Mouse (Mus musculus) kidney, postnatal 10 days (tissue): ENCODE measurements at regions not wholly inside any gene's neighbourhood (a gene's known extent, or its start where the extent isn't known, plus 50 kb on each side); places are given as distances from the start of the nearest gene placed in this dataset.

Source experiments
- DNase-seq: peaks from one replicate; pipeline ENCODE4 v3.0.0; 2021; ENCODE audit warnings: mixed read lengths

DNA sequence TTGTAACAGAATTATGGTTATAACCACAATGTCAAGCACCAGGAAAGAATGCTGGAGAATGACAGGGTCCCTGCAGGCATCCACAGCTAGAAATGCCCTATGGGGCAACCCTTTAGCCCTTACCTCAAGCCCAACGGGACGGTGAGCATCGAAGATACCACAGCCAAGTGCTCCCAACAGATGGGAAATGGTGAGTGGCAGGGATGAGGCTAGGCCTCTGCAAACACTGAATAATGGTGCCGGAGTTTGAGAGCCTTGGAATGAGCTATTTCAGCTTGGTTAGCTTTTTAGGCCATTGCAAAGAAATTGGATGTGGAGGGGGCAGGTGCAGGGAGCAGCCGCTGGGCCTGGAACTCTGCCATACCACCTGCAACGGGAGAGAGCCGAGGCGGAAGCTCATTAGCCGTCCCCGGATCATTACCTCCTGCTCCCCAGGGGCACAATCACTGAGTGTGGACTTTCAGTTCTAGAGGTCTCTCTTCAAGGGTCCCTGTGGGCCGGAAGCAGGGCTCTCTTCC, 117.9 kb downstream of the Usp31 start:
- peak; percentile 34 for DNase-seq

DNA sequence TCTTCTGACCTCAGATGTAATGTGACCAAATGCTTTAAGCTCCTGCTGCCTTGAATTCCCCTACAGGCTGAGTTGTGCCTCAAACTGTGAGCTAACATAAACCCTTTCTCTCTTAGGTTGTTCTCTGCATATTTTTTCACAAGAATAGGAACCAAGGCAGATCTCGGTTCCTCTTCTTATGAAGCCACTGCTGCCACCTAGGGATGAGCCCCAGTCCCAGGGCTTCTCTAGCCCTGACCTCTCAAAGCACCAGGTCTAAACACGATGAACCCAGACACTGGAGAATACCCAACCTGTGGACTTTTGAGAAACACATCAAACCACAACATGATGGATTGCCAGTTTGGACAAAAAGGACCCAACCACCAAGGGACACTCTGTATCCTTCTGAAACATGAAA, 119.3 kb downstream of the Usp31 start:
- no peak for DNase-seq

DNA sequence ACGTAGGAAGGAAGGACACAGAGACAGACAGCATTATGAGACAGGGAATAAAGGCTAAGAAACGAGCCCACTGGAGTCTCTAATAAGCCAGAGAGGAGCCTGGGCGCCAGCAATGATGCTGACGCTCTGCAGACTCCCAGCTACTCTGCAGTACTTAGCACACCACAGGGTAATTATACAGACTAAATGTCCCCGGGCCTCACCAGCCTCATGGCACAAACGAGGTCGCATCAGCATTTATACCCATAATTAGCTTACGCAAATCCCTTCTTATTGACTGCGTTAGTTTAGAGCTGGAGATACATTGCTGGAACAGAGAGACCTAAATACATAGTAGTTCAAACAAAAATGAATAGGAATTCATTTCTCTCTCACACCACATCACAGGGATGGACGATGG, 121.3 kb downstream of the Usp31 start:
- no peak for DNase-seq

DNA sequence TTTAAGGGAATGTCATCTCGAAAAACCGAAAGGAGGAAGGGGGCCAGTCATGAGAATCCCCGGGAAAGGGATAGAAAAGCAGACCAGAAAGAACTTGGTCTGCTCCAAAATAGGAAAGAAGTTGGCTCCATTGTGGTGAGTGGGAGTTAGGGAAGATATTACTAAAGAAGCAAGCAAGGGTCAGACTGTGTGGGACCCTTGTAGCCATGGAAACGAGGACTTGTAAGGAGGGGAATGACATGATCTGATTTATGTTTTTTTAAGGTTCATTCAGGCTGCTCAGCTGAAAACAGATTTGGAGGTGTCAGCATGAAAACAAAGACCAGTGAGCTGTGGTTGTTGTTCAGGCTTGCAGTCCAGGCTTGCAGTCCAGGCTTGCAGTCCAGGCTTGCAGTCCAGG, 127.6 kb downstream of the Usp31 start:
- DNase-seq = no peak

DNA sequence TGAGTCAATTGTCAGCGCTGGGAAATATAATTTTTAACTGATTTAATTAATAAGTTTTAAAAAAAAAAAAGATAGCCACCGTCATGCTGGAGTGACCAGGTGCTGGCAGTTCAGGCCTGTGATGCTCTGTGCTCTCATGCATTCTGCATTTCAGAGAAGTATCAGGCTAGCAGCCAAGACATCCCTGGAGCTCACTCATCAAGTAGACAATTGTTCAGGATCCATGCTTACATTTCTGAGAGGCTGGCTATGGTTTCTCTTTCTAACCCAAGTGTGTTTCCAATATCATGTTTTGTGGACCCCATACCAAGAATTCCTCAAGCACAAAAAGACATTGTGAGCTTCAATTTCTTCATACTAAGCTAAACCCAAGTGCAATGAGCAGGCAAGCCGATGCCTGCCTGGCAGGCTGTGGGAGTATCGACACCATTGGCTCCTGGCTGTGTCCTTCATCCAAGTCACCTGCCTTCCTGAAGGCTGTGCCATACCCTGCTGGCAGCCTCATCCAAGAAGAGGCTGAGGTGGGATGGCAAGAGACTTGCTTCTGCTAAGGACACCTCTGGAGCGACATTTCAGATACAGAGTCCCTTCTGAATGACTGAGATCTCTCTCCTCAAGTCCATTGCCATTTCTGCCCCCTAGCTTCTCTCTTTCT, 134.2 kb downstream of the Usp31 start:
- DNase-seq = no peak

DNA sequence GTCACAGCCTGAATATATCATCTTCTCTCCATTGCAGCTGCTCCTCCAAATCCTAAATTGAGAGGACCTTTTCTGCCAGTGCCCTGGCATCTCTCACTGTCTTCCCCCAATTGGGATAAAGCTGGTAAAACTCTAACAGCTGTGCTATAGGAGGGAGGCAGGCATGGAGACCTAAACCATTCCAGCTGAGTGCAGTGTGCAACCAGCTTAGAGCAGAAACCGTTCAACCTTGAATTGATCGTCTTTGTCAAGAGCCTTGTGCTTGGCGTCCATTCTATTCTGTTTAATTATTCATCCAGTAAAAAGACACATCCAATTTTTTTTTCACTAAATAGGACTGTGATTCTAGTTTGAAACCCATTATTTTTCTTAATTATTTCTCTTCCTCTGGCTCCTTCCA, 135.3 kb downstream of the Usp31 start:
- no peak for DNase-seq

DNA sequence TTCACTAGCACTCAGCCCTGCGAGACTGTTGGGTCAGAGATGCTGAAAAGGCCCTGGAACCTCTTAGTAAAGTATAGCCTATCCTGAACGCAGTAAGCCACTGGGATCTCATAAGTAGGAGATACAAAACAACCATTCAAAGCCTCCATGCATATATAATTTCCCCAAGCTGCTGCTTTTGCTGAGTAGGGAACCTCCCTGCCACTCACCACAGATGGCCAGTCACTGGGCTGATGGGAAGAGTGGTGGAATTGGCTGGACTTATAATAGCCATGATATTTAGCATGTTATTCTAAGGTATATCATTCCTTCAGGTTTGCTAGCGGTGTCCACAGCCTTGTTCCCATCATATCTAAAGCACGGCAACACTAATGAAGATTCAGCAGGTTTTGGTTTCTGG, 135.8 kb downstream of the Usp31 start:
- DNase-seq = no peak

DNA sequence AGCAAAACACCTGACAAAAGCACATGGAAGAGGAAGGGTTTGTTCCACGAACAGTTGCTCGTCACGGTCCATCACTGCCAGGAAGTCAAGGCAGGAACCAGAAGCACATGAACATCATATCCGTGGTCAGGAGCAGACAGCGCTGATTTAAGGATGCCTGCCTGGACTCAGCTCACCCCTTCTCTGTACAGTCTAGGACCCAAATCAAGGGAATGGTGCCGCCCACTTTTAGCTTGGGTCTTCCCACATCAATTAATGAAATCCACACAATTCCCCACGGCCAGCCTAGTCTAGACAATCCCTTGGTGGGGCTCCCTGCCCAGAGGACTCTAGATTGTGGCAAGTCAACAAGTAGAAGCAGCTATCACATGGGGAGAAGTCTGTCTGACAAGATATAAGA, 137.8 kb downstream of the Usp31 start:
- DNase-seq = no peak

DNA sequence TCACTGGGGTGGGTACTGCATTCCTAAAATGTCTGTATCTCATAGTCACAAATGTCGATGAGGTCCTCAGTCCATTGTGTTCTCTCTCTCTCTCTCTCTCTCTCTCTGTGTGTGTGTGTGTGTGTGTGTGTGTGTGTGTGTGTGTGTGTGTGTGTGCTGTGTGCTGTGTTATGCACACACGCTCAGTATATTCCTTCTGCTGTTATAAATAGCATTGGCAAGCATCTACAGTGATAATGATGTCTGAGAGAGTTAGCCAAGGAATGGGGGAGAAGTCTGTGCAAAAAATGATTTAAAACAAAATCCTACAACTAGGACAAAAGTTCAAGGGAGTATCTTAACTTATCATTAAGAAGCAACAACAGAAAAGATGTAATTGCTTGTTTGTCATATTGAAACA, 139.0 kb downstream of the Usp31 start:
- no peak for DNase-seq

DNA sequence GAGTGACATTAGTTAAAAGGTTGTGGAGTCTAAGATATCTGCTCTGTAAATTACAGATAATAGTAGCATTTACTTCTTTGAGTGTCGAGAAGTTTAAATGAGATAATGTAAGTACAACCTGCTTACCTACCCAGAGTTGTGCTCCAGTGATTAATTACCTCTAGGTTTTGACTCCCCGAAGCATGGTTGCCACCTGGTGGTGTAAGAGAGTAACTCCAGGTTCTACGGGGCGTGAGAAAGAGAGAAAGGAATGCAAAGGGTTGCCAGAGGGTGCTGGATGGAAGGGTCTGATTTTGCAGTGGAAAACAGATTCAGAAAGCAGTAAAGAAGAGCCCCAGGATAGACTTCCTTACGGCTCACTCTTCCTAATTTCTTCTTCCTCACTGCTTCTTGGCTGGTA, 143.5 kb downstream of the Usp31 start:
- peak; percentile 49 for DNase-seq

DNA sequence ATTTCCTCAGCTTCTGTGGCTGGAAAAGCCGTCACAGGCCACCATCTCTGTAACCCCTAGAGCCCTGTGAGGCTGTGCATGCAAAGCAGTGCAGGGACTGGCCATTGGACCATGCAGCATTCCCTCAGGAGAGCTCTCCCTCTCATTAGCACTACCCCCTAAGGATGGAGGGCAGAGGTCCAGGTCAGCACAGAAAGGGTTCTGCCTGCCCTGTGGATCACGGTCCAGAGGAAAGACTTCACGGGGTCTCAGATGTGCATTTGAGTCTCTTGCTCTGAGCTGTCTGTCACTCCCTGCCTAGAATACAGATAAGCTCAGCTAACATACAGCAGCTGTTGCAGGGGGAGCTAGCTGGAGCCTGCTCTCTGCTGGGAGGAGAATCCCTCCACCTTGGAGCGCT, 151.6 kb downstream of the Usp31 start:
- DNase-seq = no peak
